Mouse (Mus musculus): ENCODE results near the gene Stx16. TPM values are rescaled to one million over a fixed set of nuclear protein-coding genes. Genes with fewer than 3 reads are reported as not detected.

Gene Stx16
- polyA plus RNA-seq, 1 experiment from 2014 or later = 12.3 TPM

- Histone ChIP-seq H3K27ac (replicated peaks) (no peak overlapping the region), H3K4me3 (no peak overlapping the region), H3K9me3 (no peaks in the 10 kb centered on the region), H3K36me3 (no peaks in the 10 kb centered on the region), H3K4me1 (peaks cover 4% of the 10 kb centered on the region; the same call in 1 of the 2 replicates), H3K4me2 (replicated peaks) (no peak overlapping the region), H3K27me3 (no peaks in the 10 kb centered on the region; the same call in 1 of the 2 replicates), H3K9ac (replicated peaks) (no peak overlapping the region)
- WGBS = 22% methylated on average over 2 of the region's 2 CpGs
- ATAC-seq (ENCODE audit: low FRiP score, low read depth) = peak; percentile 58; the same call in 1 of the 2 replicates
Measured at GRCm38 (mm10) chr2:174061219-174061618, 14.9 kb upstream of the Stx16 start.

GRCm38 (mm10) chr2:174063074-174063473 lies 13.0 kb upstream of the Stx16 start:
- no peak for ATAC-seq (ENCODE audit: low FRiP score, low read depth)
- H3K27ac ChIP-seq (replicated peaks) = no peak overlapping the region
- 82% methylated on average over 6 of the region's 6 CpGs for WGBS

GRCm38 (mm10) chr2:174063527-174064211 lies 12.4 kb upstream of the Stx16 start:
- ATAC-seq (ENCODE audit: low FRiP score, low read depth) = no peak
- Histone ChIP-seq H3K9me3 (no peaks in the 10 kb centered on the region), H3K27me3 (no peaks in the 10 kb centered on the region), H3K4me3 (no peak overlapping the region), H3K36me3 (no peaks in the 10 kb centered on the region), H3K4me1 (peaks cover 4% of the 10 kb centered on the region; the same call in 1 of the 2 replicates), H3K4me2 (replicated peaks) (no peak overlapping the region), H3K27ac (replicated peaks) (no peak overlapping the region), H3K9ac (replicated peaks) (no peak overlapping the region)
- 92% methylated on average over 9 of the region's 9 CpGs for WGBS

More at GRCm38 (mm10) chr2:174063074-174063473, 13.0 kb upstream of the Stx16 start:
- Histone ChIP-seq H3K4me1 (peaks cover 4% of the 10 kb centered on the region; the same call in 1 of the 2 replicates), H3K4me2 (replicated peaks) (no peak overlapping the region), H3K9ac (replicated peaks) (no peak overlapping the region), H3K27me3 (no peaks in the 10 kb centered on the region), H3K36me3 (no peaks in the 10 kb centered on the region), H3K9me3 (no peaks in the 10 kb centered on the region), H3K4me3 (no peak overlapping the region)

DNA sequence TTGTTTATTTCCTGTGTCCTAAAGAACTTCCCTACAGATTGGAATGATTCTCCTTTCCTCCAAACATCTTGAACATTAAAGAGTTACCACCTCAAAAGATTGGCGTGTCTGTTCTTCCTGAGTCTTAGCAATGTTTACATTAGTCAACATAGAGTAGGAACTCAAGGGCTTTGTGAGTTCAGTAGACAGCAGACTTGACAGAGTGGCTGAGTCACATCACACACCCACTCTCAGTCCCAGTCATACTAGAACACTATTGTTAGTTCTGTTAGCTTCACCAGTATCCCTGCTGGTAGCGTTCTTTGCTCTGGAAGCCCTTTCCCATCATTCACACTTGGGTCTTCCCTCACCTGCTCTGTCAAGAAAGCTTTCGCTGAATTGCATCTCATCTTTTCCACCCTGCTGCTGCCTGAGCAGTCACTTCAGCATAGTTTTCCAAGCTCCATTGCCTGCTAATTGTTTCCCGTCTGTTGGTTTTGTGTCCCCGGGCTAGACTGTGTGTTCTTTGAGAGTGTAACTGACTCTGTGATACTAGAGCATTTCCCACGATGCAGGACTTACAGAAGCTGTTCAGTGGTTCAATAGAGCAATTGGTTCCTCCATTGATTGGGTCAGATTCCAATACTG lies 8.2 kb upstream of the Stx16 start:
- no peaks in the 10 kb centered on the region for H3K9me3 ChIP-seq
- 81% methylated on average over 6 of the region's 6 CpGs for WGBS
- no peak overlapping the region for H3K9ac ChIP-seq (replicated peaks)
- no peaks in the 10 kb centered on the region for H3K4me1 ChIP-seq
- H3K27me3 ChIP-seq = no peaks in the 10 kb centered on the region
- H3K4me3 ChIP-seq = no peak overlapping the region
- no peak for ATAC-seq (ENCODE audit: low FRiP score, low read depth)
- H3K36me3 ChIP-seq = no peaks in the 10 kb centered on the region
- H3K4me2 ChIP-seq (replicated peaks) = no peak overlapping the region
- H3K27ac ChIP-seq (replicated peaks) = no peak overlapping the region

- no peak overlapping the region for H3K27ac ChIP-seq (replicated peaks)
- 70% methylated on average over 3 of the region's 3 CpGs for WGBS
- no peaks in the 10 kb centered on the region for H3K36me3 ChIP-seq
- no peaks in the 10 kb centered on the region for H3K27me3 ChIP-seq
- H3K4me2 ChIP-seq (replicated peaks) = no peak overlapping the region
- H3K4me3 ChIP-seq = no peak overlapping the region
- no peak overlapping the region for H3K9ac ChIP-seq (replicated peaks)
- ATAC-seq (ENCODE audit: low FRiP score, low read depth) = no peak
- H3K9me3 ChIP-seq = no peaks in the 10 kb centered on the region
- H3K4me1 ChIP-seq = peaks cover 9% of the 10 kb centered on the region
Measured at GRCm38 (mm10) chr2:174069532-174070049, 6.5 kb upstream of the Stx16 start.

DNA sequence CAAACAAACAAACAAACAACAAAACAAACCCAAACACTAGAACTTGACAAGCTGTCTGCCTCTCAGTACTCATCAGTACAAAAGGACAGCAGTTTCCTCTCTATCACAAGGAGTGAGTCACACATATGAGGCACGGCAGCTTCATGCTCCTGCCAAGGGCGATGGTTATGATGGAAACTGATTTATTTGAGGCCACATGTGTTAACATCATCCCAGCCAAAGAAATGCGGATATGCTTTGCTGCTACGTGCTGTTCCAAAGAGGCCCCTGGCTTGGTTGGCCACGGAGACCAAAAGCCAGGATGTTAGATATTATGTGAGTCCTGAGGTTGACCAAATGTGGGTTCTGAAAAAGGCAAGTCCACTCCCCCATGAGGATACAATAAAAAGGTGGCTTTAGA lies 4.7 kb upstream of the Stx16 start:
- H3K4me2 ChIP-seq (replicated peaks) = no peak overlapping the region
- 96% methylated on average over 5 of the region's 5 CpGs for WGBS
- no peak overlapping the region for H3K9ac ChIP-seq (replicated peaks)
- no peaks in the 10 kb centered on the region for H3K9me3 ChIP-seq
- H3K27ac ChIP-seq (replicated peaks) = no peak overlapping the region
- ATAC-seq (ENCODE audit: low FRiP score, low read depth) = no peak
- no peak overlapping the region for H3K4me3 ChIP-seq
- peaks cover 19% of the 10 kb centered on the region for H3K4me1 ChIP-seq
- no peaks in the 10 kb centered on the region for H3K36me3 ChIP-seq
- no peaks in the 10 kb centered on the region for H3K27me3 ChIP-seq

DNA sequence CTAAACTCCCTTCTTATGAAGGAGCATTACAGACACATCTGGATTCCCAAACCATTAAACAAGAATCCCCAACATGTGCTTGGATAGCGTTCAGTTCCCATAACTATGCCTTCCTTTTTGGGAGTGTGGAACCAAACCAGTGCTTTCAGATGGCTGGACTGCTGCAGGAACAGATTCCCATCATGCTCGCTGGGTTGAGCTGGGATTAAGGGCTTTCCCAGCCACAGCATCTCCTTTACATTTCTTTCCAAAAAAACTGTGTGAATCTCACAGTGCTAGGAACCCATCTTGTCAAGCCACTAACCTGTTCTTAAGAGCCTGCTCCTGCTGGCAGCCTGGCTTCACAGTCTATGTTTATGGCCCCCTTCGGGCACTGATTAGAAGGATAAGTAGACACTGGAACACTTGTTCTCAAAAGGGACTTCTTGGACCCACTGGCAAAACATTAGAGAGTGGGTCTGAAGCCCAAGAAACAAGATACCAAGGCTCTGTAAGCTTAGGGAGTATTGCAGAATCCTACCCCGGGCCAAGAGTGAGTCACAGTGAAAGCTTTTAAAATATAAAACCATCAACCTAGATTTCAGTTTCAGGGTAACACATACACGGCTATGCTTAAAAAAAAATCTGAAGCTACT lies 2.8 kb upstream of the Stx16 start:
- H3K36me3 ChIP-seq = no peaks in the 10 kb centered on the region
- H3K27me3 ChIP-seq = no peaks in the 10 kb centered on the region
- no peak overlapping the region for H3K4me2 ChIP-seq (replicated peaks)
- no peak overlapping the region for H3K9ac ChIP-seq (replicated peaks)
- WGBS = 72% methylated on average over 5 of the region's 5 CpGs
- H3K4me3 ChIP-seq = no peak overlapping the region
- H3K27ac ChIP-seq (replicated peaks) = no peak overlapping the region
- ATAC-seq (ENCODE audit: low FRiP score, low read depth) = no peak
- no peaks in the 10 kb centered on the region for H3K9me3 ChIP-seq
- H3K4me1 ChIP-seq = peaks cover 33% of the 10 kb centered on the region

- H3K9ac ChIP-seq (replicated peaks) = peak overlapping the region; percentile 62
- H3K4me2 ChIP-seq (replicated peaks) = peak overlapping the region; percentile 87
- no peaks in the 10 kb centered on the region for H3K9me3 ChIP-seq
- 0% methylated on average over 7 of the region's 13 CpGs for WGBS
- H3K4me1 ChIP-seq = peaks cover 34% of the 10 kb centered on the region
- peak overlapping the region; percentile 85 for H3K27ac ChIP-seq (replicated peaks)
- no peaks in the 10 kb centered on the region for H3K36me3 ChIP-seq
- no peaks in the 10 kb centered on the region for H3K27me3 ChIP-seq
- peak overlapping the region; percentile 78 for H3K4me3 ChIP-seq
- peak; percentile 27 for ATAC-seq (ENCODE audit: low FRiP score, low read depth)
Measured at GRCm38 (mm10) chr2:174074621-174075020, 1.5 kb upstream of the Stx16 start.

DNA sequence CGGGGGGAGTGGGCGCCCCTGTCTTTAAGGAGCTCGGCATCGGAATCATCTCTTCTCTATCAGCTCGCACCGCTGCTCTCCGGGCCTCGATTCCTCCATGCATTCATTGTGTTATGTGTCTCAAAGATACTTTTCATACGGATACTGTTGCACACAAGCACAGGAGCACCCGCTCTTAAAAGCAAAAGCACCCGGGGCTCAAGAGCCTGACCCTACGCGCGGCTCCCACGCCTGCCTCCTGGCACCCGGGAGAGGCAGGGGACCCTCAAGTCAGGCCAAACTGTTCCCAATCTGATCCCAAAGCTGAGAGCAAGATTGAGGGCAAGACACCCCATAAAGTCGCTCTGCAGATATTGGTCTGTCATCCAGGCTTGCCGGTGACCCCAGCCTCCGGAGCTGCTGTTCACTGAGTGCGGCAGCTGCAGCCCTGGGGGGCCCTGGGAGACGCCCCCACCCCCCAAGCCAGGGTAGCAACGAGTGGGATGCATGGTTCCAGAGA lies 987 bp upstream of the Stx16 start:
- Histone ChIP-seq H3K27me3 (no peaks in the 10 kb centered on the region), H3K9ac (replicated peaks) (peak overlapping the region; percentile 62), H3K36me3 (no peaks in the 10 kb centered on the region), H3K4me2 (replicated peaks) (peak overlapping the region; percentile 87), H3K9me3 (no peaks in the 10 kb centered on the region), H3K4me1 (peaks cover 34% of the 10 kb centered on the region), H3K27ac (replicated peaks) (peak overlapping the region; percentile 85), H3K4me3 (peak overlapping the region; percentile 78)
- peak; percentile 7; the same call in 1 of the 2 replicates for ATAC-seq (ENCODE audit: low FRiP score, low read depth)
- whole genome bisulfite sequencing = 1% methylated on average over 22 of the region's 22 CpGs

- peak overlapping the region; percentile 87 for H3K4me2 ChIP-seq (replicated peaks)
- no peak for ATAC-seq (ENCODE audit: low FRiP score, low read depth)
- 0% methylated on average over 22 of the region's 22 CpGs for WGBS
- peak overlapping the region; percentile 78 for H3K4me3 ChIP-seq
- H3K4me1 ChIP-seq = peaks cover 34% of the 10 kb centered on the region
- H3K9me3 ChIP-seq = no peaks in the 10 kb centered on the region
- H3K9ac ChIP-seq (replicated peaks) = peak overlapping the region; percentile 62
- H3K27ac ChIP-seq (replicated peaks) = peak overlapping the region; percentile 85
- no peaks in the 10 kb centered on the region for H3K27me3 ChIP-seq
- no peaks in the 10 kb centered on the region for H3K36me3 ChIP-seq
Measured at GRCm38 (mm10) chr2:174076433-174076824, 321 bp downstream of the Stx16 start.

DNA sequence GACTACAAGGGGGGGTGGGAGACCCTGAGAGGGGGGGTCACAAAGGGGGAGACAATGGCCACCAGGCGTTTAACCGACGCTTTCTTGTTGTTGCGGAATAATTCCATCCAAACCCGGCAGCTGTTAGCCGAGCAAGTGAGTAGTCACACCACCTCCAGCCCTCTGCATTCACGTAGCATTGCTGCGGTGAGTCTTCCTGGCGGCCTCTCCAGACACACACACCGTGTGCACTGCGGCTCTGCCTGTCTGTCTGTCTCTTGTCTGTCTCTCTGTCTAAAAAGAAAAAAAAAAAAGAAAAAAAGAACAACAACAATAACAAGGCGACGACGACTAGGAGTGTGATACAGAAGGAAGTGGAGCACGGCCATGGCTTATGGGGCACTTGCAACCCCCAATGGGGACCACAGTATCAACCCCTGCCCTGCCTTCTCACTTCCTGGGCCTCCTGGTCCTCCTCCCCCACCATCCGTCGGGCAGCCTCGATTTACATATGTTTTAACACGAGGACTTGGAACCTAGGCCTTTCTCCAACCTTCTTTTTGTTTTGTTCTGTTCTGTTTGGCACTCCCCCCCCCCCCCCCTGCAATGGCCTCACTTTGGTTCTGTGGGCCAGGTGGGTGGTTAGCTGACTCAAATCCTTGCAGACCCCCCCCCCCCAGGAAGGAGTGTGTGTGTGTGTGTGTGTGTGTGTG lies 1.0 kb downstream of the Stx16 start:
- Histone ChIP-seq H3K4me3 (peak overlapping the region; percentile 78), H3K4me2 (replicated peaks) (peak overlapping the region; percentile 87), H3K9me3 (no peaks in the 10 kb centered on the region), H3K36me3 (no peaks in the 10 kb centered on the region), H3K9ac (replicated peaks) (peak overlapping the region; percentile 62), H3K4me1 (peaks cover 34% of the 10 kb centered on the region), H3K27me3 (no peaks in the 10 kb centered on the region), H3K27ac (replicated peaks) (peak overlapping the region; percentile 85)
- under 1% methylated on average over 19 of the region's 19 CpGs for WGBS
- no peak for ATAC-seq (ENCODE audit: low FRiP score, low read depth)
